Mouse (Mus musculus): ENCODE data around the gene Dusp6.

Gene Dusp6

DNA sequence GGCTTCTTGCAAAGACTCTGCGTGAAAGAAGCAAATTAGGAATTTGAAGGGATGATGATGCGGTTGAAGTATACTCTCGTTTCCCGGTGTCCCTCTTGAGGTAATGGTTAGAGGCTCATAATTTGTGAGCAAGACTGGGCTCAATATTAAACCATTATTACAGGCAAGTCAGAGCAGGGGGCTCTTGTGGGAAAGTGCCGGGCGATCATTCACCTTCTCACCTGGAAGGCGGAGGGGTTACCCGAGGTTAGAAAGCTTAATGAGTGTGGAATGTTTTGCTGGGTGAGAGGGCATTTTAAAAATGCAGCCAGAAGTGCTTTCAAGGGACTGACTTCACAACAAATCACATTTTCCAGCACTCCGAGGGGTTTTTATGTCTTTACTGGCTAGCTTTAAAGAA, 36.3 kb downstream of the Dusp6 start:
- in situ Hi-C loops (cut with MboI; ENCODE audit: low pct_unique_long_range_greater_than_20kb in 1 of 2, low sequenced_read_pairs in 2 of 2, unreplicated experiment in 1 of 2) = no loop called here

DNA sequence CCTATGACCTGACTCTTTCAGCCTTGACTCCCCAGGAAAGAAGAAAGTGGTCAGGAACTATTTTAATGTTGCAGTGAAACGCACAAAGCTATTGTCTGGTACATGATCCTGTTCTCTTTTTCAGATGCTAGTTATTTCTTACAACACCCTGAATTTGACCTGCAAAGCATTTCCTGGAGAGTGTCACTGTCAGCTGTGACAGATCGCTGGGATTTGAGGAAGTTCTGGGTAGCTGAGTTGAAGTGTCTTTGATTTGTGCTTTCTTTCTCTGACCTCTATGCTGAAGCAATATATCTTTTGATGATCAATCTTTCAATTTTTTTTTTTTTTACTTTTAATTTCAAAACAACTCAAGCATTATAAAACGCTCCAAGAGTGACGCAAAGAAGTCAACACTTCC, 39.0 kb downstream of the Dusp6 start:
- in situ Hi-C loops (cut with MboI; ENCODE audit: low pct_unique_long_range_greater_than_20kb in 1 of 2, low sequenced_read_pairs in 2 of 2, unreplicated experiment in 1 of 2) = no loop called here

DNA sequence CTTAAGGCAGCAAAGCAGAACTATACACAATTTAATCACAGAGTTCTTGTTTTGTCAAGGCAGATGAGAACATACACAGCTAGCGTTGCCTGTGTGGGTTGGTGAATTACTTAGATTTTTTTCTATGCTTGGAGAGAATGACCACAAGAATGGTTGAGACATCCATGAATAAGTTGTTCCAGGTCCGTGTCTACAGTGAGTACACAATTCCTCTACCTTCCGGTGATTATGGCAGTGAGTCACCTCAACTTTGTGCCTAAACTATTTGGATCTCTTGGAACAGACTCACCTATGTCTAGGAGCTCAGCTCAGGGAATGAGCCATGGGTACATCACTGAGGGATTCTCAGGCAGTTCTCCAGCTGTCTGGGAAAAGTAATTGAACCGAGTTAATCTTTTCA, 45.8 kb downstream of the Dusp6 start:
- in situ Hi-C loops (cut with MboI; ENCODE audit: low pct_unique_long_range_greater_than_20kb in 1 of 2, low sequenced_read_pairs in 2 of 2, unreplicated experiment in 1 of 2) = no loop called here

DNA sequence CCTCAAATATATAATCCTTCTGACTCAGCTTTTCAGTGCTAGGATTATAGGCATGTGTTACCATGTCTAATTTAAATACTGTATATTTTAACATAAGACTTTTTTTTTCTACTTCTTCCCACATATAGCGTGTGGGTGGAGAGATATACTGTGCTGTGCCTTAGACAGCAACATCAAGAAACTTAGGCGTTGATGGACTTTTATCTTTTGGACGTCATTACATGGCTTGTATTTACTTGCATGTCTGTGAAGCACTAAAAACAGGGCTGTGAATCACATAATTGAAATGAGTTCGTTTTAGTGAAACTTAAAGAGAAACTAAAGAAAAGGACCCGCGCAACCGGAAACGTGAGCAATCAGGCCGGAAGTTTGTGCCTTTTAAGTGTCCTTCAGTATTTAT, 46.6 kb downstream of the Dusp6 start:
- in situ Hi-C loops (cut with MboI; ENCODE audit: low pct_unique_long_range_greater_than_20kb in 1 of 2, low sequenced_read_pairs in 2 of 2, unreplicated experiment in 1 of 2) = no loop called here

DNA sequence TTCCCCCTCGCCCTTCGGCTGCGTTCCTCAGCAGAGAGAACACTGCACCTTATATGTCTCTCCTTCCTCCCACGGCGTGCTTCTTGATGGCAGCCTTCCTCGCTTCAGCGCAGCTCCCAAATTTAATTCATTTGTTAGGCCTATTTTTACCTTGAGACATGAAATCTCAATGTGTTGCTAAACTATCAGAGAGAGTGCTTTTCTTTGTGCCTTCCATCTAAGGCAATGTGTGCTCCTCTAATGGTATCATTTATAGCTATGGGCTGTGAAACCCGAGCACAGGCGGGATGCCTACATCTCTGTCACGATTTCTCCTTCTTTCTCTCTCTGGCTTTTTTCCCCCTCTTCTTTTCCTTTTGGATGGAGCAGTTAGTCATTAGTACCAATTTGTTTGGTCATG, 47.2 kb downstream of the Dusp6 start:
- in situ Hi-C loops (cut with MboI; ENCODE audit: low pct_unique_long_range_greater_than_20kb in 1 of 2, low sequenced_read_pairs in 2 of 2, unreplicated experiment in 1 of 2) = no loop called here

DNA sequence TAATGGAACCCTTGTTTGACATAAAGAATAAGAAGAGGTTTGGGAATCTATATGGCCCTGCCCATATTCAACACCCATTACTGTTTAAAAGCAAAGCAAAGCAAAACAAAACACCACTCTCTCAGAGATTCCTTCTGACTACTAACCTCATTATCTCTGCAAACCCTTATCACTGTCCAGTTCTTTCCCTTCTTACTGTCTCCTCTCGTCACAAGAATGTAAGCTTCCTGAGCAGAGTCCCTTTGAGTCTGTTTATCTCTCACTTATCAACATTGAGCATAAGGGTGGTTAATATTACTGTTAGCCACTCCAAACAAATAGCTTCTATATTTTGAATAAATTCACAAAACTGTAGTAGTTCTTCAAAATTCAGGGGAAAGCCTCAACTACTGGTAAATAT, 48.9 kb downstream of the Dusp6 start:
- in situ Hi-C loops (cut with MboI; ENCODE audit: low pct_unique_long_range_greater_than_20kb in 1 of 2, low sequenced_read_pairs in 2 of 2, unreplicated experiment in 1 of 2) = no loop called here

DNA sequence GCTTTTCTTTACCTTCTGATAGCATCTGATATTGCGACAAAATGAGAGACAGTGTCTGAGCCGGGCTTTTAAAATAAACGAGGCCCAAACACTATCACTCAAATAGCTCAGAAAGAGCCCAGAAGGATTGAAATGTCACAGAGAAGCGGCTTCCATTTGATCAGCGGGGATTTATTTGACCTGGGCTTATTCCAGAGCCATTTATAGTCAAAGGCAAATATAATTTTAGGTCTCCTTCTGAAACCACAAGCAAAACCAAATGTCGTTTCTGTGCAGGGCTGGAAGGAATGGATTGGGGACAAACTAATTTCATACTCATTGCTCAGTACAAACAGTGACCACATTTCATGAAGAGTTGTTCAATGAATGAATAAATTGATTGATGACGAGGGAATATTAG, 51.3 kb downstream of the Dusp6 start:
- in situ Hi-C loops (cut with MboI; ENCODE audit: low pct_unique_long_range_greater_than_20kb in 1 of 2, low sequenced_read_pairs in 2 of 2, unreplicated experiment in 1 of 2) = no loop called here

DNA sequence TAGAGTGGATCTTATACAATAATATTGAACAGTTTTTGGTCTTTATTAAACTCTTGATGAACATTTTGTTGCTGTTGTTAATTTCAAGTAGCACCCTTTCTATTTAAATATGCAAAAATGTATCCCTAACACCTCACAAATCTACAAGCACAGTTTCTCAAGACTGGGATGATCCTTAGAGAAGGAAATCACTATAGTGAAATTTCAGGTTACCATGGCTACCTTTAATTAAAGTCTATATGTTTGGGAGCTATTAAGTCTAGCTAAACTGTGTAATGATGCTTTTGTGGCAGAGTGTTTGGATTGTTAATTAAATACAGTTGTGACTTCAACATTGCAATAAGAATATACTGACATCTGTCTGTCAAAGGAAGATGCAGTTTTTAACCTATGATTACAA, 54.0 kb downstream of the Dusp6 start:
- in situ Hi-C loops (cut with MboI; ENCODE audit: low pct_unique_long_range_greater_than_20kb in 1 of 2, low sequenced_read_pairs in 2 of 2, unreplicated experiment in 1 of 2) = no loop called here

Data from mouse embryonic stem cell (cell line).